Mouse (Mus musculus) intestine, postnatal 0 days (tissue): ENCODE measurements around the gene Orai3. TPM values are rescaled to one million over a fixed set of nuclear protein-coding genes. Genes with fewer than 3 reads are reported as not detected.

ENCODE experiments used
- ATAC-seq: fragments of 200-750 bp; cut with Nextera tagmentation; 2 replicates; pipeline ENCODE4 v1.8.0; 2017; ENCODE audit warnings: mild to moderate bottlenecking, moderate TSS enrichment, moderate library complexity
- H3K27ac ChIP-seq: fragments of 300-500 bp; sonication (generic); 2 replicates; pipeline ENCODE4 v1.5.1; 2014; ENCODE audit warnings: mild to moderate bottlenecking, low read depth, low read length, moderate library complexity
- H3K27me3 ChIP-seq: fragments of 300-500 bp; sonication (generic); replicated peaks from 2 replicates; pipeline ENCODE4 v1.6.1; 2014; ENCODE audit warnings: low read length, mixed read lengths; ENCODE audit not compliant: control insufficient read depth, insufficient read depth
- H3K36me3 ChIP-seq: fragments of 300-500 bp; sonication (generic); 2 replicates; pipeline ENCODE4 v1.6.1; 2014; ENCODE audit warnings: mild to moderate bottlenecking, moderate library complexity; ENCODE audit not compliant: control insufficient read depth, insufficient read depth
- H3K4me1 ChIP-seq: fragments of 300-500 bp; sonication (generic); replicated peaks from 2 replicates; pipeline ENCODE4 v1.6.1; 2014; ENCODE audit warnings: antibody characterized with exemption, low read length, mixed read lengths; ENCODE audit not compliant: control insufficient read depth, insufficient read depth
- H3K4me2 ChIP-seq: fragments of 300-500 bp; sonication (generic); replicated peaks from 2 replicates; pipeline ENCODE4 v1.6.1; 2014; ENCODE audit warnings: low read depth, mild to moderate bottlenecking, moderate library complexity
- H3K4me3 ChIP-seq: fragments of 300-500 bp; sonication (generic); 2 replicates; pipeline ENCODE4 v1.5.1; 2014; ENCODE audit warnings: low read depth, low read length
- H3K9ac ChIP-seq: fragments of 300-500 bp; sonication (generic); 2 replicates; pipeline ENCODE4 v1.6.1; 2014; ENCODE audit warnings: mild to moderate bottlenecking, low read depth, low read length
- H3K9me3 ChIP-seq: fragments of 300-500 bp; sonication (generic); 2 replicates; pipeline ENCODE4 v1.6.1; 2016; ENCODE audit warnings: mixed run types; ENCODE audit not compliant: control insufficient read depth
- CTCF ChIP-seq: sonication (generic); IDR thresholded peaks from 2 replicates; pipeline ENCODE4 v1.5.1; 2016; ENCODE audit warnings: low read depth, mild to moderate bottlenecking, control low read depth, antibody characterized with exemption, moderate library complexity
- whole genome bisulfite sequencing: fragments of 180-500 bp; shearing (Covaris S2); extraction: QIAGEN DNeasy Blood & Tissue Kit; methylation state at CpG from one replicate; pipeline ENCODE4 v1.1.7; 2014; 5-methylcytosine and 5-hydroxymethylcytosine counted together
- polyA plus RNA-seq: library from polyadenylated mRNA; unstranded; fragments of >200 nt; fragmentation: Nextera tagmentation; extraction: Ambion mirVana; gene quantifications from 2 replicates; pipeline ENCODE4 v1.2.1, GENCODE M21; 2015

Gene Orai3
- polyA plus RNA-seq, 1 experiment from 2014 or later: 18.7 TPM

- Histone ChIP-seq H3K36me3 (peaks cover 65% of the 10 kb centered on the region), H3K4me2 (no peak overlapping the region), H3K4me1 (0 out of 2 replicates have a peak, but pooled peaks cover 3% of the 10 kb centered on the region), H3K9ac (no peak overlapping the region), H3K4me3 (no peak overlapping the region), H3K27ac (no peak overlapping the region), H3K9me3 (no peaks in the 10 kb centered on the region), H3K27me3 (no peaks in the 10 kb centered on the region)
- WGBS: 86% methylated on average over 1 of the region's 1 CpGs
- no peak for ATAC-seq
- TF ChIP-seq CTCF: no peak
Observed at GRCm38 (mm10) chr7:127799738-127800137, 30.1 kb downstream of the Orai3 start.

- TF ChIP-seq CTCF: peak; percentile 99
- Histone ChIP-seq H3K27me3 (no peaks in the 10 kb centered on the region), H3K9ac (peak within 1 kb of the TSS; percentile 22; the same call in 1 of the 2 replicates), H3K36me3 (peaks cover 57% of the 10 kb centered on the region), H3K4me1 (0 out of 2 replicates have a peak, but pooled peaks cover 3% of the 10 kb centered on the region), H3K4me2 (peak within 1 kb of the TSS; percentile 57), H3K9me3 (no peaks in the 10 kb centered on the region), H3K27ac (peak within 1 kb of the TSS; percentile 58), H3K4me3 (peak within 1 kb of the TSS; percentile 25)
- ATAC-seq: peak; percentile 86
- 25% methylated on average over 4 of the region's 6 CpGs for WGBS
Observed at GRCm38 (mm10) chr7:127800435-127801009, 30.9 kb downstream of the Orai3 start, which contains the start of gene Hsd3b7. Gene Hsd3b7 (plus strand): TSS chr7:127800604.

GRCm38 (mm10) chr7:127801010-127801621 lies 31.5 kb downstream of the Orai3 start:
- H3K27me3 ChIP-seq: no peaks in the 10 kb centered on the region
- peak overlapping the region; percentile 22; the same call in 1 of the 2 replicates for H3K9ac ChIP-seq
- WGBS: 76% methylated on average over 8 of the region's 8 CpGs
- H3K27ac ChIP-seq: peak overlapping the region; percentile 41
- peak overlapping the region; percentile 25 for H3K4me3 ChIP-seq
- H3K36me3 ChIP-seq: peaks cover 51% of the 10 kb centered on the region
- TF ChIP-seq CTCF: peak; percentile 10; the same call in 1 of the 2 replicates
- peak overlapping the region; percentile 57 for H3K4me2 ChIP-seq
- H3K9me3 ChIP-seq: no peaks in the 10 kb centered on the region
- ATAC-seq: peak; percentile 21; the same call in 1 of the 2 replicates
- 0 out of 2 replicates have a peak, but pooled peaks cover 3% of the 10 kb centered on the region for H3K4me1 ChIP-seq

DNA sequence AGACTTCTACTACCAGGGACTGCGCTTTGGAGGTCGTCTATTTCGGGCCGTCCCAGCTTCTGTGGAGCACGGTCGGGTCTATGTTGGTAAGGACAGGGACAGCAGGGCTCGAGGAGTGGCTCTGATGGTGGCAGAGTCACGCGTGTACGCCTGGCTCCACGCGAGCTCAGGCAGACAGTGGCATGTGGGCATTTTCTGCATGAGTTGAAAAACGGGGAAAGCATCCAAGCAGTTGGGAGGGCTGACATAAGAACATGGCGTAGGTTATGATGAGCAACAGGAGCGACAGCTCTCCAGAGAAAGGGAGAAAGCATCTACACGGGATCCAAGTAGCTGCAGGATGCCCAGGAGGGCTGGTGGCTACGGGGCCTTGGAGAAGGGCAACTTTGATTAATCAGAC lies 32.7 kb downstream of the Orai3 start:
- no peak for ATAC-seq

DNA sequence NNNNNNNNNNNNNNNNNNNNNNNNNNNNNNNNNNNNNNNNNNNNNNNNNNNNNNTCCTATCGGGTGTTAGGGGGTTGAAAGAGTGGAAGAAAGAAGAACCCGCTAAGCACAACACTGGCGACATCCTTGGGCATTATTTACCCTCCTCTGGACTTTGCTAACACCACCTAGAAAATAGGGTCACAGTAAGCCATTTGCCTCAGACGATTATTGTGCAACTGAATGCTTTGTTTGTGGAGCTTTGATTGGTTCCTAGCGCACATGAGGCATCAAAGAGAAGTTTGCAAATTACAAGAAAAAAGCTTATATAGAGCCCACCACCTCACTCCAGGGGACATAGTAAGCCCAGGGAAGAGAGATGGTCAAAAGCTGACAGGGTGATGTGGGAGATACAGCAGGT lies 39.2 kb downstream of the Orai3 start:
- no peak overlapping the region for H3K9ac ChIP-seq

More for the DNA sequence above, 32.7 kb downstream of the Orai3 start:
- Histone ChIP-seq H3K4me3 (no peak overlapping the region), H3K4me1 (0 out of 2 replicates have a peak, but pooled peaks cover 3% of the 10 kb centered on the region), H3K9ac (no peak overlapping the region), H3K36me3 (peaks cover 39% of the 10 kb centered on the region), H3K9me3 (no peaks in the 10 kb centered on the region), H3K4me2 (no peak overlapping the region), H3K27me3 (no peaks in the 10 kb centered on the region), H3K27ac (no peak overlapping the region)
- no peak for TF ChIP-seq CTCF
- WGBS: 92% methylated on average over 17 of the region's 17 CpGs

GRCm38 (mm10) chr7:127809846-127810245 lies 40.2 kb downstream of the Orai3 start:
- Histone ChIP-seq H3K36me3 (no peaks in the 10 kb centered on the region), H3K4me1 (no peaks in the 10 kb centered on the region), H3K9ac (no peak overlapping the region), H3K4me3 (no peak overlapping the region), H3K4me2 (no peak overlapping the region), H3K9me3 (no peaks in the 10 kb centered on the region), H3K27me3 (no peaks in the 10 kb centered on the region), H3K27ac (no peak overlapping the region)
- ATAC-seq: no peak
- no peak for TF ChIP-seq CTCF
- WGBS: 93% methylated on average over 1 of the region's 1 CpGs

More for the DNA sequence above, 39.2 kb downstream of the Orai3 start:
- Histone ChIP-seq H3K27ac (no peak overlapping the region), H3K4me1 (0 out of 2 replicates have a peak, but pooled peaks cover 3% of the 10 kb centered on the region), H3K4me3 (no peak overlapping the region), H3K9me3 (no peaks in the 10 kb centered on the region), H3K27me3 (no peaks in the 10 kb centered on the region), H3K36me3 (no peaks in the 10 kb centered on the region), H3K4me2 (no peak overlapping the region)
- TF ChIP-seq CTCF: no peak
- ATAC-seq: no peak
- 65% methylated on average over 5 of the region's 5 CpGs for WGBS
